Mouse (Mus musculus): ENCODE data around the gene Ehd2.

GRCm38 (mm10) chr7:16013722-16014275, 46.4 kb upstream of the Ehd2 start:
- TF ChIP-seq TCF12 (IDR thresholded peaks at IDR 0.05; ENCODE audit: insufficient read depth, poor library complexity, severe bottlenecking) (no peak), POLR2A (IDR thresholded peaks at IDR 0.05; ENCODE audit: insufficient read length, low read depth) (no peak), MYOD1 (IDR thresholded peaks at IDR 0.05; ENCODE audit: control insufficient read depth in 1 of 3, insufficient read length in 2 of 3, low read depth in 2 of 3) (no peak), E2F4 (IDR thresholded peaks at IDR 0.05; ENCODE audit: insufficient read depth) (no peak), MYOG (IDR thresholded peaks at IDR 0.05; ENCODE audit: control insufficient read depth in 1 of 3, insufficient read depth in 1 of 3, insufficient read length in 2 of 3, low read depth in 2 of 3) (no peak), USF1 (IDR thresholded peaks at IDR 0.05; ENCODE audit: low read depth) (no peak), CEBPB (IDR thresholded peaks at IDR 0.05; ENCODE audit: insufficient read depth, poor library complexity, severe bottlenecking) (no peak), MAX (IDR thresholded peaks at IDR 0.05; ENCODE audit: low read depth) (no peak), POLR2AphosphoS2 (IDR thresholded peaks at IDR 0.05; ENCODE audit: insufficient read length, low read depth) (no peak), REST (IDR thresholded peaks at IDR 0.05; ENCODE audit: insufficient read depth, insufficient read length) (no peak)
